Mouse (Mus musculus) adrenal gland, adult (tissue): ENCODE measurements around the gene Defa22.
"Not testable (repeated sequence)": the region's sequence is repeated elsewhere in the genome, so short reads cannot be mapped to it uniquely, and the experiment has no call there.

Source experiments
- DNase-seq, 2 experiments: peaks; one replicate each; pipeline ENCODE4 v3.0.0; 2022 to 2023; ENCODE audit warnings: low spot score in 1 of 2; ENCODE audit not compliant: inconsistent age in 2 of 2

Defa22 gene

GRCm38 (mm10) chr8:21161977-21162376 is at the start of gene Defa22:
Gene Defa22, plus strand, starts transcription at chr8:21162277.
- not testable (repeated sequence) for DNase-seq

GRCm38 (mm10) chr8:21134342-21134741 is 27.7 kb upstream of the Defa22 start, which contains the start of gene Defa30:
Gene Defa30, plus strand, starts transcription at chr8:21134642.
- DNase-seq = not testable (repeated sequence)

- DNase-seq = not testable (repeated sequence)
These were observed 29.2 kb downstream of the Defa22 start, which contains the start of gene Defa31 for GRCm38 (mm10) chr8:21191314-21191713. Gene Defa31, plus strand, starts transcription at chr8:21191614.

GRCm38 (mm10) chr8:21201261-21201660 is 39.2 kb downstream of the Defa22 start, which contains the start of gene Gm15293:
Gene Gm15293, plus strand, starts transcription at chr8:21201561.
- not testable (repeated sequence) for DNase-seq
